Mouse (Mus musculus) limb, embryonic 15.5 days (tissue): ENCODE results near the gene Rtn4. TPM values are rescaled to one million over a fixed set of nuclear protein-coding genes. Genes with fewer than 3 reads are reported as not detected.
"Not testable (repeated sequence)": the region's sequence is repeated elsewhere in the genome, so short reads cannot be mapped to it uniquely, and the experiment has no call there.

ENCODE experiments used
- ATAC-seq: fragments of 200-750 bp; cut with Nextera tagmentation; 2 replicates; pipeline ENCODE4 v1.8.0; 2017; ENCODE audit warnings: low read depth, moderate TSS enrichment; ENCODE audit not compliant: insufficient number of reproducible peaks, low FRiP score, low TSS enrichment
- H3K27ac ChIP-seq: fragments of 300-500 bp; sonication (generic); 2 replicates; pipeline ENCODE4 v1.5.1; 2015; ENCODE audit warnings: moderate library complexity, mild to moderate bottlenecking, inconsistent platforms
- H3K27me3 ChIP-seq: fragments of 300-500 bp; sonication (generic); 2 replicates; pipeline ENCODE4 v1.6.1; 2015; ENCODE audit warnings: inconsistent platforms
- H3K36me3 ChIP-seq: fragments of 300-500 bp; sonication (generic); 2 replicates; pipeline ENCODE4 v1.6.1; 2015; ENCODE audit warnings: inconsistent platforms
- H3K4me1 ChIP-seq: fragments of 300-500 bp; sonication (generic); 2 replicates; pipeline ENCODE4 v1.6.1; 2015; ENCODE audit warnings: inconsistent platforms
- H3K4me2 ChIP-seq: fragments of 300-500 bp; sonication (generic); 2 replicates; pipeline ENCODE4 v1.6.1; 2015; ENCODE audit warnings: mild to moderate bottlenecking, inconsistent platforms
- H3K4me3 ChIP-seq: fragments of 300-500 bp; sonication (generic); 2 replicates; pipeline ENCODE4 v1.5.1; 2015; ENCODE audit warnings: mild to moderate bottlenecking, inconsistent platforms
- H3K9ac ChIP-seq: fragments of 300-500 bp; sonication (generic); 2 replicates; pipeline ENCODE4 v1.6.1; 2015; ENCODE audit warnings: inconsistent platforms
- H3K9me3 ChIP-seq: fragments of 300-500 bp; sonication (generic); 2 replicates; pipeline ENCODE4 v1.6.1; 2016; ENCODE audit warnings: inconsistent platforms
- WGBS: fragments of 180-500 bp; shearing (Covaris S2); methylation state at CpG from one replicate; pipeline ENCODE4 v1.1.7; 2015; 5-methylcytosine and 5-hydroxymethylcytosine counted together
- polyA plus RNA-seq: library from polyadenylated mRNA; unstranded; fragments of >200 nt; fragmentation: Nextera tagmentation; extraction: Ambion mirVana; gene quantifications from 2 replicates; pipeline ENCODE4 v1.2.1, GENCODE M21; 2015

Rtn4 gene
- 72.1 and 94.2 TPM in 2 replicates for polyA plus RNA-seq

- peak within 1 kb of the TSS; percentile 45 for H3K4me2 ChIP-seq
- WGBS: under 1% methylated on average over 43 of the region's 43 CpGs
- H3K4me3 ChIP-seq: peak within 1 kb of the TSS; percentile 97
- H3K27me3 ChIP-seq: no peaks in the 10 kb centered on the region
- no peaks in the 10 kb centered on the region for H3K9me3 ChIP-seq
- H3K9ac ChIP-seq: peak within 1 kb of the TSS; percentile 95
- ATAC-seq: peak; percentile 97
- no peaks in the 10 kb centered on the region; the same call in 1 of the 2 replicates for H3K36me3 ChIP-seq
- H3K27ac ChIP-seq: peak within 1 kb of the TSS; percentile 99
- peaks cover 5% of the 10 kb centered on the region; the same call in 1 of the 2 replicates for H3K4me1 ChIP-seq
These were observed at the start of gene Rtn4 for GRCm38 (mm10) chr11:29692683-29693272. TSS of gene Rtn4 (plus strand) at chr11:29692947.

- 87% methylated on average over 1 of the region's 1 CpGs for WGBS
- Histone ChIP-seq H3K9ac (no peak overlapping the region), H3K27me3 (no peaks in the 10 kb centered on the region), H3K36me3 (no peaks in the 10 kb centered on the region), H3K4me1 (no peaks in the 10 kb centered on the region), H3K9me3 (no peaks in the 10 kb centered on the region), H3K4me3 (no peak overlapping the region), H3K27ac (no peak overlapping the region), H3K4me2 (no peak overlapping the region)
- no peak for ATAC-seq
These were observed 48.3 kb upstream of the Rtn4 start for GRCm38 (mm10) chr11:29644421-29644820.

- no peak for ATAC-seq
- WGBS: 64% methylated on average over 5 of the region's 5 CpGs
- Histone ChIP-seq H3K9me3 (no peaks in the 10 kb centered on the region), H3K27me3 (no peaks in the 10 kb centered on the region), H3K4me3 (no peak overlapping the region), H3K4me1 (no peaks in the 10 kb centered on the region), H3K27ac (no peak overlapping the region), H3K4me2 (no peak overlapping the region), H3K9ac (no peak overlapping the region), H3K36me3 (no peaks in the 10 kb centered on the region)
These were observed 47.2 kb upstream of the Rtn4 start for GRCm38 (mm10) chr11:29645411-29646066.

- no peak overlapping the region for H3K4me2 ChIP-seq
- ATAC-seq: no peak
- H3K9me3 ChIP-seq: no peaks in the 10 kb centered on the region
- 52% methylated on average over 6 of the region's 6 CpGs for WGBS
- no peaks in the 10 kb centered on the region for H3K27me3 ChIP-seq
- H3K36me3 ChIP-seq: no peaks in the 10 kb centered on the region
- no peak overlapping the region for H3K4me3 ChIP-seq
- H3K27ac ChIP-seq: no peak overlapping the region
- H3K4me1 ChIP-seq: no peaks in the 10 kb centered on the region
- H3K9ac ChIP-seq: no peak overlapping the region
These were observed 45.0 kb upstream of the Rtn4 start for GRCm38 (mm10) chr11:29647568-29648319.

GRCm38 (mm10) chr11:29655381-29655780, 37.4 kb upstream of the Rtn4 start:
- not testable (repeated sequence) for H3K9me3 ChIP-seq, H3K9ac ChIP-seq, H3K27ac ChIP-seq, H3K36me3 ChIP-seq, H3K4me1 ChIP-seq, H3K4me2 ChIP-seq, H3K4me3 ChIP-seq, ATAC-seq, H3K27me3 ChIP-seq
- WGBS: 94% methylated on average over 3 of the region's 3 CpGs

GRCm38 (mm10) chr11:29660740-29661139, 32.0 kb upstream of the Rtn4 start:
- Histone ChIP-seq H3K27ac (no peak overlapping the region), H3K36me3 (no peaks in the 10 kb centered on the region), H3K4me1 (no peaks in the 10 kb centered on the region), H3K4me2 (no peak overlapping the region), H3K9me3 (no peaks in the 10 kb centered on the region), H3K27me3 (no peaks in the 10 kb centered on the region), H3K4me3 (no peak overlapping the region), H3K9ac (no peak overlapping the region)
- ATAC-seq: no peak
- WGBS: 94% methylated on average over 2 of the region's 2 CpGs

GRCm38 (mm10) chr11:29667634-29668033, 25.1 kb upstream of the Rtn4 start:
- WGBS: 91% methylated on average over 3 of the region's 3 CpGs
- no peaks in the 10 kb centered on the region for H3K27me3 ChIP-seq
- H3K9me3 ChIP-seq: no peaks in the 10 kb centered on the region
- no peak for ATAC-seq
- H3K36me3 ChIP-seq: no peaks in the 10 kb centered on the region
- H3K4me3 ChIP-seq: no peak overlapping the region
- no peak overlapping the region for H3K9ac ChIP-seq
- no peaks in the 10 kb centered on the region for H3K4me1 ChIP-seq
- no peak overlapping the region for H3K27ac ChIP-seq
- H3K4me2 ChIP-seq: no peak overlapping the region

- Histone ChIP-seq H3K9ac (no peak overlapping the region), H3K4me1 (no peaks in the 10 kb centered on the region), H3K4me2 (no peak overlapping the region), H3K9me3 (no peaks in the 10 kb centered on the region), H3K27me3 (no peaks in the 10 kb centered on the region), H3K36me3 (no peaks in the 10 kb centered on the region), H3K4me3 (no peak overlapping the region), H3K27ac (no peak overlapping the region)
- no peak for ATAC-seq
- WGBS: 72% methylated on average over 4 of the region's 4 CpGs
These were observed 23.0 kb upstream of the Rtn4 start for GRCm38 (mm10) chr11:29669706-29670105.

- Histone ChIP-seq H3K27me3 (no peaks in the 10 kb centered on the region), H3K36me3 (no peaks in the 10 kb centered on the region), H3K4me1 (no peaks in the 10 kb centered on the region), H3K4me2 (no peak overlapping the region), H3K9me3 (no peaks in the 10 kb centered on the region), H3K27ac (no peak overlapping the region), H3K4me3 (no peak overlapping the region), H3K9ac (no peak overlapping the region)
- no peak for ATAC-seq
- WGBS: 91% methylated on average over 2 of the region's 2 CpGs
These were observed 19.4 kb upstream of the Rtn4 start for GRCm38 (mm10) chr11:29673359-29673758.

GRCm38 (mm10) chr11:29676718-29677117, 16.0 kb upstream of the Rtn4 start:
- Histone ChIP-seq H3K4me1 (no peaks in the 10 kb centered on the region), H3K9me3 (no peaks in the 10 kb centered on the region), H3K4me3 (no peak overlapping the region), H3K9ac (no peak overlapping the region), H3K27me3 (no peaks in the 10 kb centered on the region), H3K27ac (no peak overlapping the region), H3K36me3 (no peaks in the 10 kb centered on the region), H3K4me2 (no peak overlapping the region)
- WGBS: 96% methylated on average over 4 of the region's 4 CpGs
- ATAC-seq: no peak

GRCm38 (mm10) chr11:29679942-29680341, 12.8 kb upstream of the Rtn4 start:
- ATAC-seq: no peak
- Histone ChIP-seq H3K9ac (no peak overlapping the region), H3K4me1 (no peaks in the 10 kb centered on the region), H3K27me3 (no peaks in the 10 kb centered on the region), H3K4me2 (no peak overlapping the region), H3K9me3 (no peaks in the 10 kb centered on the region), H3K27ac (no peak overlapping the region), H3K36me3 (no peaks in the 10 kb centered on the region), H3K4me3 (no peak overlapping the region)
- whole genome bisulfite sequencing: 70% methylated on average over 3 of the region's 3 CpGs

- no peaks in the 10 kb centered on the region for H3K27me3 ChIP-seq
- H3K27ac ChIP-seq: no peak overlapping the region
- H3K4me3 ChIP-seq: no peak overlapping the region
- ATAC-seq: no peak
- no peaks in the 10 kb centered on the region for H3K9me3 ChIP-seq
- no peak overlapping the region for H3K9ac ChIP-seq
- no peaks in the 10 kb centered on the region for H3K4me1 ChIP-seq
- WGBS: 77% methylated on average over 3 of the region's 3 CpGs
- H3K36me3 ChIP-seq: no peaks in the 10 kb centered on the region
- no peak overlapping the region for H3K4me2 ChIP-seq
These were observed 12.0 kb upstream of the Rtn4 start for GRCm38 (mm10) chr11:29680771-29681170.
